Mouse (Mus musculus): ENCODE measurements around the gene Trmt10c. TPM values are rescaled to one million over a fixed set of nuclear protein-coding genes. Genes with fewer than 3 reads are reported as not detected.
A peak's percentile ranks its signal among the peaks of the same experiment; 100 is the strongest.
"Not testable (repeated sequence)": the region's sequence is repeated elsewhere in the genome, so short reads cannot be mapped to it uniquely, and the experiment has no call there.

Trmt10c gene
- polyA plus RNA-seq, 1 experiment from 2014 or later = 33.6 TPM

GRCm38 (mm10) chr16:56074122-56074521 lies 36.5 kb upstream of the Trmt10c start:
- ATAC-seq (replicated peaks; ENCODE audit: low FRiP score) = no peak
- DNase-seq (ENCODE audit: low spot score) = no peak
- Histone ChIP-seq H3K36me3 (ENCODE audit: control insufficient read depth, insufficient read depth, low read length) (no peaks in the 10 kb centered on the region), H3K27me3 (ENCODE audit: control insufficient read depth, insufficient read depth, low read length) (no peaks in the 10 kb centered on the region), H3K9ac (ENCODE audit: low read length) (no peak overlapping the region), H3K27ac (ENCODE audit: low read depth, low read length) (no peak overlapping the region), H3K4me2 (ENCODE audit: low read depth, low read length, severe bottlenecking) (no peak overlapping the region), H3K4me1 (replicated peaks; ENCODE audit: control insufficient read depth, insufficient read depth, low read length) (0 out of 2 replicates have a peak, but pooled peaks cover 7% of the 10 kb centered on the region), H3K4me3 (ENCODE audit: low read depth, low read length) (no peak overlapping the region), H3K9me3 (ENCODE audit: control insufficient read depth, low read length) (no peaks in the 10 kb centered on the region)
- WGBS = 100% methylated on average over 1 of the region's 1 CpGs

DNA sequence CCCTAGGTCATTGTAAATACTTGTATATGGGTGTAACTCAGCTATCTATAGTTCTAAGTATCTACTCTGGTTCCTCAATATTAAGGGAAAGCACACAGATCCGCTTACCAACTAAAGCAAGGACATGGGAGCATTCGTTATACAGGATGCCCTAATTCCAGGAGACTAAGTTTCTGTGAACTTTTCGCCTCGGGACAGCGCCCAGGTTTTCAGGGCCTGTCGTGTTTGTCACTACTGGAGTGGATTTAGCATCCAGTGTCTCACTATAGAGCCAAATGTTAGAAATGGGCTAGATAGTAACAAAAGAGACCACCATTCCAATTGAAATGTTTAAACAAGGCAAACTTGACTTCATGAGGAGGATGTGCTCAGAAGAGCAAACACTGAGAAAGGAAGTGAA lies 35.5 kb upstream of the Trmt10c start:
- H3K4me3 ChIP-seq (ENCODE audit: low read depth, low read length); H3K4me1 ChIP-seq (replicated peaks; ENCODE audit: control insufficient read depth, insufficient read depth, low read length); DNase-seq (ENCODE audit: low spot score); H3K36me3 ChIP-seq (ENCODE audit: control insufficient read depth, insufficient read depth, low read length); H3K27ac ChIP-seq (ENCODE audit: low read depth, low read length); ATAC-seq (replicated peaks; ENCODE audit: low FRiP score); H3K9me3 ChIP-seq (ENCODE audit: control insufficient read depth, low read length); H3K4me2 ChIP-seq (ENCODE audit: low read depth, low read length, severe bottlenecking); H3K9ac ChIP-seq (ENCODE audit: low read length); H3K27me3 ChIP-seq (ENCODE audit: control insufficient read depth, insufficient read depth, low read length): not testable (repeated sequence)
- 91% methylated on average over 6 of the region's 6 CpGs for WGBS

DNA sequence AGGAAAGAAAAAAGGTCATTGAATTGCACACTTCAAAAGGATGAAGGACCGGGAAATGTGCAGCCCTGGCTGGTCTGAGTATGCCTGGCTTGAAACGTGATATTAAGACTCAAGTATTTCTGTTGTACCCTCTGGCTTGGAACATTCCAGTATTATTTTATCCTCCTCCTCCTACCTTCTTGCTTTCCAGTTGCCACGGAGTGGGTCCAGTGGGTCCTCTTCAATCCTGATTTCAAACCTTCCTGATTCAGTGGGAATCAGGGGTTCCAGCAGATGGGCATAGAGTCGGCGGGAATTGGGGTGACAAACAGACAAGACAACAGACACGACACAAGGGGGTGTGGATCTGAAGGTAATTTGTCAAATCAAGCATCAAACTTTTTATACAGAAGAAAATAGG lies 34.9 kb upstream of the Trmt10c start:
- DNase-seq (ENCODE audit: low spot score) = no peak
- H3K9me3 ChIP-seq (ENCODE audit: control insufficient read depth, low read length) = no peaks in the 10 kb centered on the region
- no peak overlapping the region for H3K4me2 ChIP-seq (ENCODE audit: low read depth, low read length, severe bottlenecking)
- H3K36me3 ChIP-seq (ENCODE audit: control insufficient read depth, insufficient read depth, low read length) = no peaks in the 10 kb centered on the region
- H3K4me1 ChIP-seq (replicated peaks; ENCODE audit: control insufficient read depth, insufficient read depth, low read length) = 0 out of 2 replicates have a peak, but pooled peaks cover 7% of the 10 kb centered on the region
- H3K9ac ChIP-seq (ENCODE audit: low read length) = no peak overlapping the region
- ATAC-seq (replicated peaks; ENCODE audit: low FRiP score) = no peak
- H3K4me3 ChIP-seq (ENCODE audit: low read depth, low read length) = no peak overlapping the region
- 82% methylated on average over 6 of the region's 6 CpGs for WGBS
- H3K27ac ChIP-seq (ENCODE audit: low read depth, low read length) = no peak overlapping the region
- no peaks in the 10 kb centered on the region for H3K27me3 ChIP-seq (ENCODE audit: control insufficient read depth, insufficient read depth, low read length)

DNA sequence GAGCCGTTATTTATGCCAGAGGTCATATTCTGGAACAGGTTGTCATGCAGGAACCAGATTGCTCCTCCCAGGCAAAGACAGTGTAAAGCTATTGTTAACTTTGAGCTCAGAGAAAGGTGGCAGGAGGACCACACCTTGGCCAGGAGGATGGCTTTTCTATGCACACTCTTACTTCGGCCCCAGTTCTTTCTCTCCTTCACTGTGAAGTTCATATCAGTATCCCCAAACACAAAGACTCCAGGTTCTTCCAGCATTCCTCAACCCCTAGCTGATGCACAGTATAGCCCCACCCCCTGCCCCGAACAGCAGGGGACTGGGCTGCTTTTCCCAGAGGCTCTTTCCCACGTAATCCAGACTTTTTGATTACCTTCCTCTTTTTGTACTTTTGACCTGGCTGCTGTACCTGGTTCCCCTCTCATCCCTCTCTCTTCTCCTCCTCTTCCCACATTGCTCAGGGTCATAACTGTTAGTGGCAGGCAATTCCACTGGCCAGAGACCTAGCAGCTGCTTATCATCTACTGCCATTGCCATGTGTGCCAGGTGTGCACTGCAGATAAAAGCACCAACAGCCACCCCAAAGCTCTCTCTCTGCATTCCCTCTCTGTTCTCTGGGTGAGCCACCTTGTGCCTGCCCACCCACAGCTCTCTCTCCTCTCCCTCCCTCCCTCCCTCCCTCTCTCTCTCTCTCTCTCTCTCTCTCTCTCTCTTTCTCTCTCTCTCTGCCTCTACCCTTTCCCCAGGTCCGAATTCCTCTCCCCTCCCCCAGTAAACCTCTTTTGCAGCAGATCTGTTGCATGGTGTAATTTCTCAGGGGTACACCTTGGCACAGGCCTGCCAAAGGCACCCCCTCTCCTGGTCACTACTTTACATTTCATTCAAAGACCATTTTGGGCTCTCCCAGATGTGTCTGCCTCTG lies 34.0 kb upstream of the Trmt10c start:
- Histone ChIP-seq H3K4me2 (ENCODE audit: low read depth, low read length, severe bottlenecking) (no peak overlapping the region), H3K27me3 (ENCODE audit: control insufficient read depth, insufficient read depth, low read length) (no peaks in the 10 kb centered on the region), H3K27ac (ENCODE audit: low read depth, low read length) (no peak overlapping the region), H3K9ac (ENCODE audit: low read length) (no peak overlapping the region), H3K9me3 (ENCODE audit: control insufficient read depth, low read length) (no peaks in the 10 kb centered on the region), H3K4me3 (ENCODE audit: low read depth, low read length) (no peak overlapping the region), H3K4me1 (replicated peaks; ENCODE audit: control insufficient read depth, insufficient read depth, low read length) (0 out of 2 replicates have a peak, but pooled peaks cover 4% of the 10 kb centered on the region), H3K36me3 (ENCODE audit: control insufficient read depth, insufficient read depth, low read length) (no peaks in the 10 kb centered on the region)
- 44% methylated on average over 5 of the region's 5 CpGs for WGBS
- DNase-seq (ENCODE audit: low spot score) = no peak
- no peak for ATAC-seq (replicated peaks; ENCODE audit: low FRiP score)

DNA sequence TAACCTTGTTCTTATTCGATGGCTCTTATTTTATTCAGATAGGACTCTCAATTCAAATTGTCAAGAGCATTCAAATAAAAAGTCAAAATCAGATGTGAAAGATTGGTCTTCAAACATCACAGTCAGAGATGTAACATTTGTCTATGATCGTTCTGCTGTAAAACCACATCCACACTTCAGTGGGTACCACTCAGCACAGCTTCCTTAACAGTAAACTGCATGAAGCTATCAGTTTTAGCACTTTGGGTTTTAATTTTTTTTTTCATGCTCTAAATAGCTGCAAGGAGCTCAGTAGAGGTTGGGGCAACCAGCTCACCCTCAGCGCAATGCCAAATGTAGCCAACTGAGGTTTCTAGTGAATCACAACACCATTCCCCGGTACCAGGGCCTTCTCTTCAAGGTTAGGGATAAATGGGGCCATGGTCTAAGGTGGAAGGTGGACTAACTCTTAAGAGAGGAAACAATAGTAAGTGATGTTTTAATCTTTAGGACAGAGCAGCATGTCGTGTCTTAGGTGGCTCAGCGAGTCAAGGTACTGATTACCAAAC lies 31.0 kb upstream of the Trmt10c start:
- H3K4me2 ChIP-seq (ENCODE audit: low read depth, low read length, severe bottlenecking) = no peak overlapping the region
- H3K9ac ChIP-seq (ENCODE audit: low read length) = no peak overlapping the region
- no peaks in the 10 kb centered on the region for H3K36me3 ChIP-seq (ENCODE audit: control insufficient read depth, insufficient read depth, low read length)
- DNase-seq (ENCODE audit: low spot score) (no peak), ATAC-seq (replicated peaks; ENCODE audit: low FRiP score) (no peak)
- H3K4me3 ChIP-seq (ENCODE audit: low read depth, low read length) = no peak overlapping the region
- no peaks in the 10 kb centered on the region for H3K9me3 ChIP-seq (ENCODE audit: control insufficient read depth, low read length)
- WGBS = 95% methylated on average over 6 of the region's 6 CpGs
- H3K27me3 ChIP-seq (ENCODE audit: control insufficient read depth, insufficient read depth, low read length) = no peaks in the 10 kb centered on the region
- no peaks in the 10 kb centered on the region for H3K4me1 ChIP-seq (replicated peaks; ENCODE audit: control insufficient read depth, insufficient read depth, low read length)
- H3K27ac ChIP-seq (ENCODE audit: low read depth, low read length) = no peak overlapping the region

- no peak overlapping the region for H3K27ac ChIP-seq (ENCODE audit: low read depth, low read length)
- 21% methylated on average over 8 of the region's 8 CpGs for WGBS
- no peak for DNase-seq (ENCODE audit: low spot score)
Observed at GRCm38 (mm10) chr16:56066113-56066512, 28.5 kb upstream of the Trmt10c start.

DNA sequence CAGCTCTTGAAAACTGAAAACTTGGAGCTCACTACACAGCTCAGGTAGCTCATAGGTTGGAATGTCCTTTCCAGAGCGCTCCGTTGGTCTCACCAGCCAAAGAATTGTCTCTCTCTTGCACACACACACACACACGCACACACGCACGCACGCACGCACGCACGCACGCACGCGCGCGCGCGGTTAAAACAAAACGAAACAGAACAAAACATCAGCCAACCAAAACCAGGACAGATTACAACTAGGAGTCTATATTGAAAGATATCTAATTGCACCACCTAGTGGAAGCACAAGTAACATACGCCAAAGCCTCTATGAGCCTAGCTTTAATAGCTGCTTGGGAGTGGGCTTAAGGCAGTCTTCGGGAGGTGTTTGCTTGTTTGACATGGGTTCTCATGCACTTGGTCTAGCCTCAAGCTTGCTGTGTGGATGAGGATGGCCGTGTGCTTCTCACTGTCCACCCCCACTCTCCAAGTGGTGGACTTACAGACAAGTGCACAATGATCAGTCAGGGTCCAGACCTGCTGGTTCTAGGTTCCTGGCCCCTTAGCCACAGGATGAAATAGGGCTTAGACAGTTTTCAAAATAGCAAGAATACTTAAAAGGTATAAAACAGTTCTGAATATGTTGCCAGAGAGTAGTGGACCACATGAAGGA lies 26.8 kb upstream of the Trmt10c start:
- 4% methylated on average over 20 of the region's 20 CpGs for WGBS
- Histone ChIP-seq H3K36me3 (ENCODE audit: control insufficient read depth, insufficient read depth, low read length) (no peaks in the 10 kb centered on the region), H3K4me2 (ENCODE audit: low read depth, low read length, severe bottlenecking) (peak overlapping the region; percentile 50), H3K4me3 (ENCODE audit: low read depth, low read length) (peak overlapping the region; percentile 23), H3K27ac (ENCODE audit: low read depth, low read length) (no peak overlapping the region), H3K9ac (ENCODE audit: low read length) (peak overlapping the region; percentile 47), H3K27me3 (ENCODE audit: control insufficient read depth, insufficient read depth, low read length) (no peaks in the 10 kb centered on the region), H3K4me1 (replicated peaks; ENCODE audit: control insufficient read depth, insufficient read depth, low read length) (no peaks in the 10 kb centered on the region), H3K9me3 (ENCODE audit: control insufficient read depth, low read length) (no peaks in the 10 kb centered on the region)
- DNase-seq (ENCODE audit: low spot score) (peak; percentile 80), ATAC-seq (replicated peaks; ENCODE audit: low FRiP score) (peak; percentile 92)

More at GRCm38 (mm10) chr16:56066113-56066512, 28.5 kb upstream of the Trmt10c start:
- no peak overlapping the region for H3K4me2 ChIP-seq (ENCODE audit: low read depth, low read length, severe bottlenecking)
- H3K9ac ChIP-seq (ENCODE audit: low read length) = no peak overlapping the region
- ATAC-seq (replicated peaks; ENCODE audit: low FRiP score) = no peak
- H3K36me3 ChIP-seq (ENCODE audit: control insufficient read depth, insufficient read depth, low read length) = no peaks in the 10 kb centered on the region
- H3K4me3 ChIP-seq (ENCODE audit: low read depth, low read length) = no peak overlapping the region
- no peaks in the 10 kb centered on the region for H3K4me1 ChIP-seq (replicated peaks; ENCODE audit: control insufficient read depth, insufficient read depth, low read length)
- no peaks in the 10 kb centered on the region for H3K27me3 ChIP-seq (ENCODE audit: control insufficient read depth, insufficient read depth, low read length)
- H3K9me3 ChIP-seq (ENCODE audit: control insufficient read depth, low read length) = no peaks in the 10 kb centered on the region

DNA sequence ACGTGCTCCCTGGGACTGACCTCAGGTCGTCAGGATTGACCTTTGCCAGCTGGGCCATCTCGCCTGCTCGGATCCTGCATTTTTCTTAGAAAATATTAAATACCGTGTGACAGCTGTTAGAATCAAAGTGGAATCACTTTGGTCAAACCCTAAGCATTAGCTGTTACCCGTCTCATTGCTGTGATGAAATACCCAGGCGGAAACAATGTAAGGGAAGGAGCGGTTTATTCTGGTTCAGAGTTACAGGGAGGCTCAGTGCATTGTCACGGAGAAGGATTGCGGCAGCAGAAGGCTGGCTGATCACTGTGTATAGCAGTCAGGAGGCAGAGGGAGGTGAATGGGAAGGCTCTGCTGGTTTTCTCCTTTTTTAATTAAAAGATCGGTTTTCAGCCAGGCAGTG lies 25.4 kb upstream of the Trmt10c start:
- Histone ChIP-seq H3K27me3 (ENCODE audit: control insufficient read depth, insufficient read depth, low read length) (no peaks in the 10 kb centered on the region), H3K9me3 (ENCODE audit: control insufficient read depth, low read length) (no peaks in the 10 kb centered on the region), H3K9ac (ENCODE audit: low read length) (no peak overlapping the region), H3K27ac (ENCODE audit: low read depth, low read length) (no peak overlapping the region), H3K4me2 (ENCODE audit: low read depth, low read length, severe bottlenecking) (no peak overlapping the region), H3K4me3 (ENCODE audit: low read depth, low read length) (no peak overlapping the region), H3K4me1 (replicated peaks; ENCODE audit: control insufficient read depth, insufficient read depth, low read length) (no peaks in the 10 kb centered on the region), H3K36me3 (ENCODE audit: control insufficient read depth, insufficient read depth, low read length) (no peaks in the 10 kb centered on the region)
- ATAC-seq (replicated peaks; ENCODE audit: low FRiP score) (no peak), DNase-seq (ENCODE audit: low spot score) (no peak)
- WGBS = 70% methylated on average over 11 of the region's 11 CpGs
